Mouse (Mus musculus) heart, adult 2 months (tissue): ENCODE results near the gene Prdm11. TPM values are rescaled to one million over a fixed set of nuclear protein-coding genes. Genes with fewer than 3 reads are reported as not detected.

Experiments
- DNase-seq, 2 experiments: peaks; one replicate each; pipeline ENCODE4 v3.0.0; 2021
- H3K27ac ChIP-seq: fragments of 200-600 bp; 2 replicates; pipeline ENCODE4 v1.8.1; 2022
- H3K27me3 ChIP-seq: fragments of 200-500 bp; 2 replicates; pipeline ENCODE4 v1.6.1; 2012; ENCODE audit warnings: mild to moderate bottlenecking, low read length, inconsistent platforms, mixed read lengths; ENCODE audit not compliant: control insufficient read depth, insufficient read depth
- H3K36me3 ChIP-seq: fragments of 200-500 bp; 2 replicates; pipeline ENCODE4 v1.6.1; 2012; ENCODE audit warnings: low read length, inconsistent platforms; ENCODE audit not compliant: control insufficient read depth, insufficient read depth
- H3K4me1 ChIP-seq: fragments of 200-500 bp; 2 replicates; pipeline ENCODE4 v1.6.1; 2011; ENCODE audit warnings: low read length; ENCODE audit not compliant: control insufficient read depth, insufficient read depth
- H3K4me3 ChIP-seq: fragments of 200-600 bp; 2 replicates; pipeline ENCODE4 v1.8.1; 2022
- H3K79me2 ChIP-seq: fragments of 200-500 bp; replicated peaks from 2 replicates; pipeline ENCODE4 v1.6.1; 2012; ENCODE audit warnings: mild to moderate bottlenecking, inconsistent platforms, low read length, moderate library complexity, mixed read lengths; ENCODE audit not compliant: control insufficient read depth, insufficient read depth
- H3K9ac ChIP-seq: fragments of 200-500 bp; 2 replicates; pipeline ENCODE4 v1.6.1; 2012; ENCODE audit warnings: low read depth, mild to moderate bottlenecking, control low read depth, inconsistent platforms, low read length, mixed read lengths
- CTCF ChIP-seq: fragments of 200-600 bp; IDR thresholded peaks from 2 replicates; pipeline ENCODE4 v1.8.1; 2022; ENCODE audit warnings: antibody characterized with exemption, mild to moderate bottlenecking, moderate library complexity
- EP300 ChIP-seq: fragments of 200-500 bp; IDR thresholded peaks from 2 replicates; pipeline ENCODE4 v1.6.1; 2011; ENCODE audit warnings: low read depth, low read length, control low read depth; ENCODE audit not compliant: insufficient read depth
- POLR2A ChIP-seq: fragments of 200-500 bp; IDR thresholded peaks from 2 replicates; pipeline ENCODE4 v1.6.1; 2011; ENCODE audit warnings: mild to moderate bottlenecking, low read depth, low read length, control low read depth; ENCODE audit not compliant: insufficient read depth
- WGBS: fragments of 180-500 bp; shearing (Covaris S2); methylation state at CpG from one replicate; pipeline ENCODE4 v1.1.7; 2018; 5-methylcytosine and 5-hydroxymethylcytosine counted together
- intact Hi-C: fragments of 180-260 bp; cut with DNase I; formaldehyde crosslinking; loops from one replicate; pipeline ENCODE4 v1.15.1; 2025
- polyA plus RNA-seq: library from polyadenylated mRNA; depleted of rRNA; stranded (reverse); fragments of >200 nt; gene quantifications from 2 replicates; pipeline ENCODE4 v1.2.3, GENCODE M21; 2012
- total RNA-seq, 2 experiments: library from RNA; stranded (reverse); gene quantifications; 2 replicates each; pipeline ENCODE4 v1.2.3; 2021

Prdm11 gene
- total and polyA plus RNA-seq, 3 experiments: 4.4 to 9.5 (median 7.9) TPM

DNA sequence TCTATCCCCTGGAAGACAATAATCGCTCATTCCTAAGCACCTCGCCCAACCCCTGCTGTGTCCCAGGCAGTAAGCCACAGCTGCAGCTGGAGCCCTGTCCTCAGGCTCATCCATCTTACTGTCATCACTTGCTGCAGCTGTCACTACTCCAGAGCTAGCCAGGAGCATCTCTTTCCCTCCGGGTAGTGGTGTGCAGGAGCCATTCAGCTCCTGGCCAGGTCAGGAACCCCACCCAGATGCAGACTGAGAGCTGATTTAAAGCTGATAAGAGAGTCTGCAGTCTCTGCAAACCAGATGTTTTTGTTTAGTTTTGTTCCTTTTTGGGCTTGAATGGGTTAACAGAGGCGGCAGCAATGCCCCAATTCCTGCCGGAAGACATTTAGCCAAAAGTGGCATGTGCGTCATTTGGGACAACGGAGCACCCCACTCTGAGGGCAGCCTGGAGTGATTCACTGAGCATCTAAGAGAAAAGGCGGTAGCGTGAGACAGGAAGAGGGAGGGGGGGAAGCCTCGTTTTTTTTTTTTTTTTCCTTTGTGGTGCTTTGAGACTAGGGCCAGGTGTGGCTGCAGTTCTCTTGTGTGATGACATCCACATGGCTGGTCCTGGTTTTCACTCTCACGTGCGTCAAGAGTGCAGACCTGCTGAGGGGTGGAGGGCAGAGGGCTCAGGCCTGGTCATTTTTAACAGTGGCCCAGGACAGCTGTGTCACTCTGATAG is 97.8 kb downstream of the Prdm11 start:
- DNase-seq: no peak
- Histone ChIP-seq H3K79me2 (no peaks in the 10 kb centered on the region), H3K4me3 (no peak overlapping the region), H3K27me3 (no peaks in the 10 kb centered on the region), H3K4me1 (no peaks in the 10 kb centered on the region), H3K27ac (no peak overlapping the region), H3K36me3 (no peaks in the 10 kb centered on the region), H3K9ac (no peak overlapping the region)
- 15% methylated on average over 12 of the region's 12 CpGs for WGBS
- intact Hi-C loops: loop anchor here (2.0 kb wide), 1 partner anchor 13 kb away; no protein-coding TSS in a partner anchor
- TF ChIP-seq CTCF: no peak
- TF ChIP-seq POLR2A: no peak
- TF ChIP-seq EP300: no peak

DNA sequence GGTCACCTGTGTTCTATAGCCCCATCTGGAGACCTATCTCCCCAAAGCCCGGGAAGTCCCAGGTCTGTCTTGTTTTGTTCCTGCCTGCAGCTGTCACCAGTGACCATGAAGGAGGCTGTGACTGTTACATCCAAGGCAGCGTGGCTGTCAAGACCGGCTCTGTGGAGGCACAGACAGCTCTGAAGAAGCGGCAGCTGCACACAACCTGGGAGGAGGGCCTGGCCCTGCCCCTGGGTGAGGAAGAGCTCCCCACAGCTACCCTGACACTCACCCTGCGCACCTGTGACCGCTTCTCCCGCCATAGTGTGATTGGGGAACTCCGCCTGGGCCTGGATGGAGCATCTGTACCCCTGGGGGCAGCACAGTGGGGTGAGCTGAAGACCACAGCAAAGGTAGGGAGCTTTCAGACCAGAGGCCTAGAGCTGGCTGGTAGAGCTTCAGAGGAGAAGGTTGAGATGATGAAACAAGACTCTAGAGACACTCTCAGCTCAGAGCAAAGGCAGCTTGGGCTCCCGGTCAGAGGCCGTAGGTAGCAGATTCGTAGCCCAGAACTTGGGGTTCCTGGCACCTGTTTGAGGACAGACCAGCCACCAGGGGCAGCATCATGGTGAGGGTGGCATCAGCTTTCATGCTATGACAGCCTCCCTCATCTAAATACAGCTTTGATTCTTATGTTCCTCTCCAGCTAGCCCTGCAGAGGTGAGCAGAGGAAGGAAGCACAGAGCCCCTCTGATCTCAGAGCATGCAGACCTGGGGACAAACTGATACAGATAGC is 100.0 kb downstream of the Prdm11 start:
- 86% methylated on average over 11 of the region's 11 CpGs for WGBS
- no peak for DNase-seq
- TF ChIP-seq EP300 (no peak), CTCF (no peak), POLR2A (no peak)
- no peaks in the 10 kb centered on the region for H3K36me3 ChIP-seq
- H3K27me3 ChIP-seq: no peaks in the 10 kb centered on the region
- no peaks in the 10 kb centered on the region for H3K4me1 ChIP-seq
- no peak overlapping the region for H3K4me3 ChIP-seq
- intact Hi-C loops: no loop called here
- H3K9ac ChIP-seq: no peak overlapping the region
- no peak overlapping the region for H3K27ac ChIP-seq
- no peaks in the 10 kb centered on the region for H3K79me2 ChIP-seq

DNA sequence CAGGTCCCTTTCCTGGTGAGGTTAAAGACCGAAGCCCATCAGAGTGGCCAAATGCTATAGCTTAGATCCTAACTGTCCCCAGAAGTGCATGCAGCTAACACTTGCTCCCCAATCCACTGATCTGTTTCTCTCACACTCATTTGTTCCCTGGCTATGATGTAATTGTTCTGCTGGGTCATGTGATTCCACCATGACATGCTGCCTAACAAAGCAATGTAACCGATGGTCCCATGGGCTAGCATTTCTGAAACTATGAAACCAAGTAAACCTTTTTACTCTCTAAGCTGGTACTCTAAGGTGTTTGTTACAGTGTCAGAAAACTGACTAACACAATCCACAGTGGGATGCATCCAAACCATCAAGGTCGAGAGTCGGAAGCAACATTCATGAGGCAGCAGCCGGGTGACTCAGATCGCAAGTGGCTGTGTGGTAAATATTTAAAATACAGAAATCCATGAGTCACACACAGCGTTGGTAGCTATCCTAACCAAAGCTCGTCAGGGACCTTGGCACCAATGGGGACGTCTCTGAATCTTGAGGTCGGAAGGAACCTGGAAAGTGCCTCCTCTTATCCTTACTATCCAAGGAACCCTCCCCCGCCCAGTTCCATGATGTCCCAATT is 100.7 kb downstream of the Prdm11 start:
- H3K36me3 ChIP-seq: no peaks in the 10 kb centered on the region
- TF ChIP-seq CTCF (no peak), POLR2A (no peak), EP300 (no peak)

GRCm38 (mm10) chr2:92944356-92944755 is 101.6 kb downstream of the Prdm11 start:
- no peak for DNase-seq
- 83% methylated on average over 3 of the region's 3 CpGs for WGBS
- Histone ChIP-seq H3K79me2 (no peaks in the 10 kb centered on the region), H3K9ac (no peak overlapping the region), H3K27ac (no peak overlapping the region), H3K4me3 (no peak overlapping the region), H3K4me1 (no peaks in the 10 kb centered on the region), H3K36me3 (no peaks in the 10 kb centered on the region), H3K27me3 (no peaks in the 10 kb centered on the region)
- TF ChIP-seq POLR2A (no peak), CTCF (no peak), EP300 (no peak)
- intact Hi-C loops: no loop called here

More for the DNA sequence above, 100.7 kb downstream of the Prdm11 start:
- no peaks in the 10 kb centered on the region for H3K79me2 ChIP-seq
- H3K9ac ChIP-seq: no peak overlapping the region
- no peaks in the 10 kb centered on the region for H3K27me3 ChIP-seq
- WGBS: 90% methylated on average over 11 of the region's 11 CpGs
- H3K4me3 ChIP-seq: no peak overlapping the region
- no peak overlapping the region for H3K27ac ChIP-seq
- DNase-seq: no peak
- H3K4me1 ChIP-seq: no peaks in the 10 kb centered on the region
- intact Hi-C loops: no loop called here

GRCm38 (mm10) chr2:92943406-92943805 is 102.6 kb downstream of the Prdm11 start:
- intact Hi-C loops: no loop called here
- 44% methylated on average over 3 of the region's 3 CpGs for WGBS

GRCm38 (mm10) chr2:92941463-92941862 is 104.5 kb downstream of the Prdm11 start:
- Histone ChIP-seq H3K4me3 (no peak overlapping the region), H3K4me1 (no peaks in the 10 kb centered on the region), H3K9ac (no peak overlapping the region), H3K27ac (no peak overlapping the region), H3K36me3 (no peaks in the 10 kb centered on the region), H3K79me2 (no peaks in the 10 kb centered on the region), H3K27me3 (no peaks in the 10 kb centered on the region)
- 67% methylated on average over 3 of the region's 3 CpGs for WGBS
- no peak for DNase-seq
- TF ChIP-seq CTCF: no peak
- intact Hi-C loops: no loop called here

More at GRCm38 (mm10) chr2:92943406-92943805, 102.6 kb downstream of the Prdm11 start:
- TF ChIP-seq CTCF: no peak
- no peak for TF ChIP-seq POLR2A
- TF ChIP-seq EP300: no peak
- Histone ChIP-seq H3K36me3 (no peaks in the 10 kb centered on the region), H3K27me3 (no peaks in the 10 kb centered on the region), H3K9ac (no peak overlapping the region), H3K79me2 (no peaks in the 10 kb centered on the region), H3K27ac (no peak overlapping the region), H3K4me3 (no peak overlapping the region), H3K4me1 (no peaks in the 10 kb centered on the region)
- peak; percentile 40 to 72 for DNase-seq
